Mouse (Mus musculus): Measurements from ENCODE around the gene Ghsr. TPM values are rescaled to one million over a fixed set of nuclear protein-coding genes. Genes with fewer than 3 reads are reported as not detected.
A peak's percentile ranks its signal among the peaks of the same experiment; 100 is the strongest.
"Not testable (repeated sequence)": the region's sequence is repeated elsewhere in the genome, so short reads cannot be mapped to it uniquely, and the experiment has no call there.

Ghsr gene
- total and polyA plus RNA-seq, 2 experiments from 2014 or later: 0.15 to 0.33 TPM

GRCm38 (mm10) chr3:27370582-27371275 is 422 bp upstream of the Ghsr start:
- no peak for TF ChIP-seq CTCF (IDR thresholded peaks at IDR 0.05; ENCODE audit: low read depth)

GRCm38 (mm10) chr3:27371725-27372650 is 837 bp downstream of the Ghsr start:
- WGBS: 2% methylated on average over 76 of the region's 77 CpGs
- H3K9ac ChIP-seq: 0 out of 2 replicates have a peak overlapping the region, but pooled peaks have one; percentile 31
- peak overlapping the region; percentile 46 for H3K4me3 ChIP-seq (ENCODE audit: low read depth, low read length)
- ATAC-seq (peak; percentile 68), DNase-seq (peak; percentile 24)
- TF ChIP-seq CTCF (IDR thresholded peaks at IDR 0.05; ENCODE audit: low read depth): no peak
- H3K9me3 ChIP-seq (ENCODE audit: low read length): no peaks in the 10 kb centered on the region
- H3K27ac ChIP-seq (ENCODE audit: low read depth, low read length): no peak overlapping the region
- 0 out of 2 replicates have a peak, but pooled peaks cover 7% of the 10 kb centered on the region for H3K4me1 ChIP-seq (ENCODE audit: insufficient read depth)
- peaks cover 52% of the 10 kb centered on the region for H3K27me3 ChIP-seq (ENCODE audit: insufficient read depth, low read length)
- H3K36me3 ChIP-seq (ENCODE audit: insufficient read depth): no peaks in the 10 kb centered on the region
- peak overlapping the region; percentile 96 for H3K4me2 ChIP-seq (ENCODE audit: low read depth)

More at GRCm38 (mm10) chr3:27370582-27371275, 422 bp upstream of the Ghsr start:
- H3K27me3 ChIP-seq (ENCODE audit: insufficient read depth, low read length): peaks cover 52% of the 10 kb centered on the region
- no peak overlapping the region for H3K27ac ChIP-seq (ENCODE audit: low read depth, low read length)
- H3K4me2 ChIP-seq (ENCODE audit: low read depth): peak overlapping the region; percentile 96
- peak overlapping the region; percentile 46 for H3K4me3 ChIP-seq (ENCODE audit: low read depth, low read length)
- H3K9me3 ChIP-seq (ENCODE audit: low read length): no peaks in the 10 kb centered on the region
- WGBS: 2% methylated on average over 20 of the region's 20 CpGs
- H3K36me3 ChIP-seq (ENCODE audit: insufficient read depth): no peaks in the 10 kb centered on the region
- DNase-seq (peak; percentile 9), ATAC-seq (no peak)
- H3K4me1 ChIP-seq (ENCODE audit: insufficient read depth): 0 out of 2 replicates have a peak, but pooled peaks cover 7% of the 10 kb centered on the region
- H3K9ac ChIP-seq: 0 out of 2 replicates have a peak overlapping the region, but pooled peaks have one; percentile 31

- ATAC-seq (no peak), DNase-seq (no peak)
- no peaks in the 10 kb centered on the region for H3K9me3 ChIP-seq (ENCODE audit: low read length)
- H3K27me3 ChIP-seq (ENCODE audit: insufficient read depth, low read length): peaks cover 42% of the 10 kb centered on the region
- H3K4me3 ChIP-seq (ENCODE audit: low read depth, low read length): no peak overlapping the region
- no peak overlapping the region for H3K27ac ChIP-seq (ENCODE audit: low read depth, low read length)
- no peak for TF ChIP-seq CTCF (IDR thresholded peaks at IDR 0.05; ENCODE audit: low read depth)
- H3K4me1 ChIP-seq (ENCODE audit: insufficient read depth): 0 out of 2 replicates have a peak, but pooled peaks cover 7% of the 10 kb centered on the region
- WGBS: 72% methylated on average over 9 of the region's 9 CpGs
- no peak overlapping the region for H3K9ac ChIP-seq
- H3K4me2 ChIP-seq (ENCODE audit: low read depth): no peak overlapping the region
- H3K36me3 ChIP-seq (ENCODE audit: insufficient read depth): no peaks in the 10 kb centered on the region
Observed at GRCm38 (mm10) chr3:27374396-27374795, 3.2 kb downstream of the Ghsr start.

- Histone ChIP-seq H3K27me3 (ENCODE audit: insufficient read depth, low read length) (peaks cover 8% of the 10 kb centered on the region; the same call in 1 of the 2 replicates), H3K4me1 (ENCODE audit: insufficient read depth) (no peaks in the 10 kb centered on the region), H3K27ac (ENCODE audit: low read depth, low read length) (no peak overlapping the region), H3K4me2 (ENCODE audit: low read depth) (no peak overlapping the region), H3K9me3 (ENCODE audit: low read length) (no peaks in the 10 kb centered on the region), H3K36me3 (ENCODE audit: insufficient read depth) (no peaks in the 10 kb centered on the region), H3K9ac (no peak overlapping the region), H3K4me3 (ENCODE audit: low read depth, low read length) (no peak overlapping the region)
- TF ChIP-seq CTCF (IDR thresholded peaks at IDR 0.05; ENCODE audit: low read depth): no peak
- ATAC-seq: no peak
- no peak for DNase-seq
- WGBS: 73% methylated on average over 4 of the region's 4 CpGs
Observed at GRCm38 (mm10) chr3:27377935-27378334, 6.8 kb downstream of the Ghsr start.

- DNase-seq: no peak
- Histone ChIP-seq H3K27ac (ENCODE audit: low read depth, low read length) (no peak overlapping the region), H3K27me3 (ENCODE audit: insufficient read depth, low read length) (no peaks in the 10 kb centered on the region), H3K36me3 (ENCODE audit: insufficient read depth) (no peaks in the 10 kb centered on the region), H3K4me1 (ENCODE audit: insufficient read depth) (no peaks in the 10 kb centered on the region), H3K9me3 (ENCODE audit: low read length) (no peaks in the 10 kb centered on the region), H3K9ac (no peak overlapping the region), H3K4me3 (ENCODE audit: low read depth, low read length) (no peak overlapping the region), H3K4me2 (ENCODE audit: low read depth) (no peak overlapping the region)
- TF ChIP-seq CTCF (IDR thresholded peaks at IDR 0.05; ENCODE audit: low read depth): no peak
- ATAC-seq: no peak
- WGBS: 65% methylated on average over 3 of the region's 3 CpGs
Observed at GRCm38 (mm10) chr3:27384836-27385235, 13.7 kb downstream of the Ghsr start.

DNA sequence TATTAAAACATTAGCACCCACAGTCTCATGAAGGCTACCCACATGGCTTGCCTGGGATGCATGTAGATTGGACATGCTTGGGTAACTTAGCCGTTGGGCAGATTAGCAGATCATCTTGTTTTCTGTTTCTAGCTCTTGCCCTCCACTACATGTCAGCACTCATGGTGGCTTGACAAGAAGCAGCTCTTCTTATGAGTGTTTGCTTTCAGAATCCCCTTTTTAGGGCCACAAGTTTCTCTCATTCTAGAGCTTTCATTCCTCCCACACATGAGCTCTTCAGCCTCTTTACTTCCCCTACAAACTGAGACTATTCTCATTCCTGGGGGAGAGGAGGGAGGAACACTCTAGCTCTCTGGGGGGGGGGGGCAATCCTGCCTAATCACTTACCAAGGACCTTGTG is 18.8 kb downstream of the Ghsr start:
- ATAC-seq (no peak), DNase-seq (no peak)
- Histone ChIP-seq H3K36me3 (ENCODE audit: insufficient read depth) (no peaks in the 10 kb centered on the region), H3K4me2 (ENCODE audit: low read depth) (no peak overlapping the region), H3K4me3 (ENCODE audit: low read depth, low read length) (no peak overlapping the region), H3K27me3 (ENCODE audit: insufficient read depth, low read length) (no peaks in the 10 kb centered on the region), H3K9ac (no peak overlapping the region), H3K27ac (ENCODE audit: low read depth, low read length) (no peak overlapping the region), H3K9me3 (ENCODE audit: low read length) (no peaks in the 10 kb centered on the region), H3K4me1 (ENCODE audit: insufficient read depth) (no peaks in the 10 kb centered on the region)
- WGBS: 100% methylated on average over 1 of the region's 1 CpGs
- no peak for TF ChIP-seq CTCF (IDR thresholded peaks at IDR 0.05; ENCODE audit: low read depth)

- H3K27me3 ChIP-seq (ENCODE audit: insufficient read depth, low read length); ATAC-seq; H3K36me3 ChIP-seq (ENCODE audit: insufficient read depth); H3K4me2 ChIP-seq (ENCODE audit: low read depth); H3K9me3 ChIP-seq (ENCODE audit: low read length); H3K9ac ChIP-seq; DNase-seq; H3K27ac ChIP-seq (ENCODE audit: low read depth, low read length); H3K4me1 ChIP-seq (ENCODE audit: insufficient read depth); H3K4me3 ChIP-seq (ENCODE audit: low read depth, low read length): not testable (repeated sequence)
- 95% methylated on average over 3 of the region's 3 CpGs for WGBS
Observed at GRCm38 (mm10) chr3:27400996-27401395, 29.8 kb downstream of the Ghsr start.
